Mouse (Mus musculus): Measurements from ENCODE around the gene Bpifc.

GRCm38 (mm10) chr10:86030743-86031142, 19.0 kb upstream of the Bpifc start:
- TF ChIP-seq CTCF (IDR thresholded peaks at IDR 0.05; ENCODE audit: control insufficient read depth, insufficient read depth, insufficient read length) (no peak), CEBPB (IDR thresholded peaks at IDR 0.05; ENCODE audit: low read depth) (no peak), MYOG (IDR thresholded peaks at IDR 0.05; ENCODE audit: control insufficient read depth, extremely low read depth, insufficient read length) (no peak), MYOD1 (IDR thresholded peaks at IDR 0.05; ENCODE audit: control insufficient read depth, insufficient read length, low read depth) (no peak)

Measured in C2C12 (cell line).